Mouse (Mus musculus) spleen, postnatal 14 days (tissue): ENCODE data around the gene Mfap5.
A peak's percentile ranks its signal among the peaks of the same experiment; 100 is the strongest.
"Not testable (repeated sequence)": the region's sequence is repeated elsewhere in the genome, so short reads cannot be mapped to it uniquely, and the experiment has no call there.

ENCODE experiments used
- DNase-seq, 2 experiments: peaks; one replicate each; pipeline ENCODE4 v3.0.0; 2021 to 2022; ENCODE audit warnings: low spot score in 2 of 2

The Mfap5 gene

GRCm38 (mm10) chr6:122560427-122560826 is 54.8 kb downstream of the Mfap5 start:
- peak; percentile 56 to 77 for DNase-seq

- no peak for DNase-seq
These were observed 55.4 kb downstream of the Mfap5 start for GRCm38 (mm10) chr6:122561005-122561404.

- DNase-seq = peak; percentile 12 to 44
These were observed 56.8 kb downstream of the Mfap5 start for GRCm38 (mm10) chr6:122562463-122562862.

GRCm38 (mm10) chr6:122565070-122565784 is 59.6 kb downstream of the Mfap5 start:
- no peak for DNase-seq

GRCm38 (mm10) chr6:122569113-122569512 is 63.5 kb downstream of the Mfap5 start:
- no peak for DNase-seq

GRCm38 (mm10) chr6:122569762-122570161 is 64.1 kb downstream of the Mfap5 start:
- no peak for DNase-seq

- no peak for DNase-seq
These were observed 65.3 kb downstream of the Mfap5 start for GRCm38 (mm10) chr6:122570695-122571616.

GRCm38 (mm10) chr6:122571617-122571959 is 65.9 kb downstream of the Mfap5 start:
- DNase-seq = no peak

GRCm38 (mm10) chr6:122575037-122575436 is 69.4 kb downstream of the Mfap5 start:
- DNase-seq = not testable (repeated sequence)

- no peak for DNase-seq
These were observed 71.4 kb downstream of the Mfap5 start for GRCm38 (mm10) chr6:122577030-122577429.
